Mouse (Mus musculus): ENCODE measurements around the gene Srgn.

DNA sequence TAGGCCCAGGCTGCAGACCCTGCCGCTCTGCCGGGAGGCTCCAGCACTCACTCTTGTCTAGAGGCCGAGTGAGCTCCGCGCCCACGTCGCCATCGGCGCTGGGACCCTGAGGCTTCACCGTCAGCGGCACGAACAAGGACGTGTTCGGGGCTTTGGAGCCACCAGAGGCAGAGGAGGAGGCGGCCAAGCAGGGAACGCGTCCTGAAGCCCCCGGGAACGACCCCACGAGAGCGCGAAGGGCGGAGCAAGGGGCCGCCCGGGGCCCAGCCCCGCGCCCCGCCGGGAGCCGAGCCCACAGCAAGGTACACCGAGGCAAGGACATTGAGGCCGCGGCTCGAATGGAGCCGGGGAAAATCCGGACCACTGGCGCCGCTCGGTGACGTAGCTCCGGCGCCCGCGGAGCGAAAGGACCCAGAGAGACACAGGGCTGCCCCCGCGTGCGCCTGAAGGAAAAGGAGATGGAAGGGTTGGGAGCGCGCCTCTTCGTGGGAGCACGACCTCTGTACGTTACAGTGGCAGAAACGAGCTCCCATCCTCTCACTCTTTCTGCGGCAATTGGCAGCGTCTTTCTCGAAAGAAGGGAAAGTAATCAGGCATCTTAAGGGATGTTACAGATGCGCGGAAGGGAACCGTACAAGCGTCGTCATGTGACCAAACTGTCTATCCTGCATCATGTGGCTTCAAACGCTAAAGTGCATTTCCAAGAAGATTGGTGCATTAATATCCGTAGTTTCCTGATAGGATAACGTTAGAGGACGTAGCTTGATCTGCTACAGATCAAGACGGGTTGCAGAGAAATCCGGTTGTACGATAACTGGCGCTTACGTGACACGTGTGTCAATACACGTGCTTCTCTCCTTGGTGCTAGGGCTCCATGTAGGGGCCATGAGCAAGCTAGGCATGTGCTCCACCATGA lies 77.6 kb downstream of the Srgn start, which contains the start of the genes 4930507D05Rik and Supv3l1:
- TF ChIP-seq EP300 (IDR thresholded peaks at IDR 0.05; ENCODE audit: insufficient read depth, low read depth, low read length) = no peak
- TF ChIP-seq POLR2A (IDR thresholded peaks at IDR 0.05; ENCODE audit: insufficient read depth, low read length) = no peak
- no peak for TF ChIP-seq CTCF (IDR thresholded peaks at IDR 0.05; ENCODE audit: low read depth, low read length)
